Mouse (Mus musculus) MEL (cell line): Measurements from ENCODE around the gene Higd1c. TPM values are rescaled to one million over a fixed set of nuclear protein-coding genes. Genes with fewer than 3 reads are reported as not detected.

Experiments
- DNase-seq: peaks from one replicate; pipeline ENCODE4 v3.0.0; 2011; ENCODE audit warnings: low read depth, low spot score
- H3K27ac ChIP-seq: 2 replicates; pipeline ENCODE4 v1.5.1; 2012; ENCODE audit warnings: low read depth, mild to moderate bottlenecking, control low read depth, low read length, moderate library complexity; ENCODE audit not compliant: control insufficient read depth
- H3K27me3 ChIP-seq, 2 experiments: fragments of 150-350 bp in 1 of 2; sonication (generic) in 1 of 2; 2 replicates each; pipeline ENCODE4 v1.6.1; 2012; ENCODE audit warnings: low read length in 2 of 2, mild to moderate bottlenecking in 2 of 2, improper control_type of control experiment in 1 of 2, moderate library complexity in 1 of 2; ENCODE audit not compliant: insufficient read depth in 2 of 2, control insufficient read depth in 1 of 2
- H3K36me3 ChIP-seq, 2 experiments: 2 replicates each; pipeline ENCODE4 v1.6.1; 2012 to 2014; ENCODE audit warnings: low read length in 2 of 2, improper control_type of control experiment in 1 of 2, inconsistent platforms in 1 of 2, mild to moderate bottlenecking in 1 of 2; ENCODE audit not compliant: insufficient read depth in 2 of 2, control insufficient read depth in 1 of 2
- H3K4me1 ChIP-seq, 2 experiments: fragments of 150-350 bp in 1 of 2; sonication (generic) in 1 of 2; 2 replicates each; pipeline ENCODE4 v1.6.1; 2012; ENCODE audit warnings: low read length in 2 of 2, improper control_type of control experiment in 1 of 2, mild to moderate bottlenecking in 1 of 2; ENCODE audit not compliant: insufficient read depth in 2 of 2, control insufficient read depth in 1 of 2
- H3K4me3 ChIP-seq, 2 experiments: fragments of 150-350 bp in 1 of 2; sonication (generic) in 1 of 2; 2 replicates each; pipeline ENCODE4 v1.5.1; 2012; ENCODE audit warnings: low read depth in 2 of 2, low read length in 2 of 2, mild to moderate bottlenecking in 2 of 2, moderate library complexity in 2 of 2, control low read depth in 1 of 2, improper control_type of control experiment in 1 of 2; ENCODE audit not compliant: control insufficient read depth in 1 of 2, insufficient read depth in 1 of 2
- H3K79me2 ChIP-seq: 2 replicates; pipeline ENCODE4 v1.6.1; 2012; ENCODE audit warnings: mild to moderate bottlenecking, low read length, moderate library complexity; ENCODE audit not compliant: control insufficient read depth, poor library complexity, insufficient read depth
- H3K9ac ChIP-seq: 2 replicates; pipeline ENCODE4 v1.6.1; 2012; ENCODE audit warnings: low read depth, mild to moderate bottlenecking, control low read depth, low read length, moderate library complexity; ENCODE audit not compliant: control insufficient read depth, poor library complexity, severe bottlenecking
- H3K9me3 ChIP-seq: fragments of 150-350 bp; sonication (generic); replicated peaks from 2 replicates; pipeline ENCODE4 v1.6.1; 2012; ENCODE audit warnings: mild to moderate bottlenecking, low read length, improper control_type of control experiment, moderate library complexity; ENCODE audit not compliant: insufficient read depth
- BHLHE40 ChIP-seq: IDR thresholded peaks from 2 replicates; pipeline ENCODE4 v1.6.1; 2012; ENCODE audit warnings: low read depth, mild to moderate bottlenecking, inconsistent platforms, low read length, improper control_type of control experiment, borderline replicate concordance
- CHD1 ChIP-seq: IDR thresholded peaks from 2 replicates; pipeline ENCODE4 v1.6.1; 2012; ENCODE audit warnings: low read depth, mild to moderate bottlenecking, inconsistent platforms, low read length, improper control_type of control experiment
- CTCF ChIP-seq, 3 experiments: IDR thresholded peaks in 2 of 3; conservative IDR thresholded peaks in 1 of 3; 2 replicates each; pipeline ENCODE4 v1.5.1; 2011 to 2012; ENCODE audit warnings: low read length in 3 of 3, low read depth in 2 of 3, mild to moderate bottlenecking in 2 of 3, improper control_type of control experiment in 1 of 3, inconsistent platforms in 1 of 3, mixed read lengths in 1 of 3, moderate library complexity in 1 of 3; ENCODE audit not compliant: control insufficient read depth in 1 of 3, insufficient read depth in 1 of 3, poor library complexity in 1 of 3, severe bottlenecking in 1 of 3
- E2F4 ChIP-seq: IDR thresholded peaks from 2 replicates; pipeline ENCODE4 v1.6.1; 2011; ENCODE audit warnings: low read depth, low read length, improper control_type of control experiment, borderline replicate concordance
- ELF1 ChIP-seq: IDR thresholded peaks from 2 replicates; pipeline ENCODE4 v1.6.1; 2014; ENCODE audit warnings: low read depth, mild to moderate bottlenecking, inconsistent platforms, low read length, improper control_type of control experiment, moderate library complexity
- EP300 ChIP-seq, 2 experiments: IDR thresholded peaks; 2 replicates each; pipeline ENCODE4 v1.6.1; 2011; ENCODE audit warnings: improper control_type of control experiment in 2 of 2, low read length in 2 of 2, low read depth in 1 of 2, mild to moderate bottlenecking in 1 of 2
- GABPA ChIP-seq: IDR thresholded peaks from 2 replicates; pipeline ENCODE4 v1.6.1; 2012; ENCODE audit warnings: low read depth, mild to moderate bottlenecking, inconsistent platforms, low read length, improper control_type of control experiment, moderate library complexity
- GATA1 ChIP-seq: IDR thresholded peaks from 2 replicates; pipeline ENCODE4 v1.6.1; 2011; ENCODE audit warnings: low read depth, low read length, improper control_type of control experiment
- HCFC1 ChIP-seq: IDR thresholded peaks from 2 replicates; pipeline ENCODE4 v1.6.1; 2012; ENCODE audit warnings: low read depth, mild to moderate bottlenecking, inconsistent platforms, low read length, improper control_type of control experiment, moderate library complexity
- KAT2A ChIP-seq: conservative IDR thresholded peaks from 2 replicates; pipeline ENCODE4 v1.6.1; 2012; ENCODE audit warnings: low read depth, low read length, improper control_type of control experiment, inconsistent platforms
- MAFK ChIP-seq: IDR thresholded peaks from 2 replicates; pipeline ENCODE4 v1.6.1; 2011; ENCODE audit warnings: low read depth, mild to moderate bottlenecking, low read length, improper control_type of control experiment, borderline replicate concordance
- MAX ChIP-seq: IDR thresholded peaks from 2 replicates; pipeline ENCODE4 v1.6.1; 2011; ENCODE audit warnings: low read length, improper control_type of control experiment
- MAZ ChIP-seq: IDR thresholded peaks from 2 replicates; pipeline ENCODE4 v1.6.1; 2012; ENCODE audit warnings: low read depth, mild to moderate bottlenecking, inconsistent platforms, low read length, improper control_type of control experiment
- MXI1 ChIP-seq: IDR thresholded peaks from 2 replicates; pipeline ENCODE4 v1.6.1; 2011; ENCODE audit warnings: mild to moderate bottlenecking, low read depth, low read length, improper control_type of control experiment
- POLR2AphosphoS2 ChIP-seq: IDR thresholded peaks from 2 replicates; pipeline ENCODE4 v1.6.1; 2011; ENCODE audit warnings: low read length, improper control_type of control experiment
- POLR2AphosphoS5 ChIP-seq: IDR thresholded peaks from 2 replicates; pipeline ENCODE4 v1.6.1; 2012; ENCODE audit warnings: low read depth, borderline replicate concordance, mild to moderate bottlenecking, inconsistent platforms, low read length, moderate library complexity, mixed read lengths
- RCOR1 ChIP-seq: IDR thresholded peaks from 2 replicates; pipeline ENCODE4 v1.6.1; 2012; ENCODE audit warnings: low read depth, mild to moderate bottlenecking, inconsistent platforms, low read length, improper control_type of control experiment
- SIN3A ChIP-seq: IDR thresholded peaks from 2 replicates; pipeline ENCODE4 v1.6.1; 2012; ENCODE audit warnings: low read length, improper control_type of control experiment, inconsistent platforms
- SMC3 ChIP-seq: IDR thresholded peaks from 2 replicates; pipeline ENCODE4 v1.6.1; 2011; ENCODE audit warnings: low read depth, low read length, improper control_type of control experiment
- TCF12 ChIP-seq: IDR thresholded peaks from 2 replicates; pipeline ENCODE4 v1.6.1; 2014; ENCODE audit warnings: low read depth, mild to moderate bottlenecking, inconsistent platforms, low read length, improper control_type of control experiment, moderate library complexity
- UBTF ChIP-seq: IDR thresholded peaks from 2 replicates; pipeline ENCODE4 v1.6.1; 2012; ENCODE audit warnings: low read depth, mild to moderate bottlenecking, inconsistent platforms, low read length, improper control_type of control experiment, moderate library complexity, borderline replicate concordance; ENCODE audit not compliant: insufficient read depth
- ZMIZ1 ChIP-seq: IDR thresholded peaks from 2 replicates; pipeline ENCODE4 v1.6.1; 2012; ENCODE audit warnings: low read depth, mild to moderate bottlenecking, inconsistent platforms, low read length, improper control_type of control experiment, moderate library complexity
- ZNF384 ChIP-seq: IDR thresholded peaks from 2 replicates; pipeline ENCODE4 v1.6.1; 2012; ENCODE audit warnings: low read depth, mild to moderate bottlenecking, inconsistent platforms, low read length, improper control_type of control experiment
- polyA plus RNA-seq, 2 experiments: library from polyadenylated mRNA; stranded (reverse) in 1 of 2; unstranded in 1 of 2; fragments of >175 nt in 1 of 2; fragments of >200 nt in 1 of 2; gene quantifications; 2 replicates each; pipeline versions ENCODE4 v1.2.1 to v1.2.4; 2012; ENCODE audit warnings: low replicate concordance in 2 of 2, low read depth in 1 of 2; ENCODE audit not compliant: insufficient read length in 2 of 2, insufficient read depth in 1 of 2, missing spikeins in 1 of 2
- total RNA-seq: library from RNA; depleted of rRNA; stranded (reverse); fragments of 300-350 nt; gene quantifications from 2 replicates; pipeline ENCODE4 v1.2.3, GENCODE M21; 2012

Gene Higd1c
- total and polyA plus RNA-seq, 3 experiments, result not detected

GRCm38 (mm10) chr15:100422899-100423860 is 58.8 kb downstream of the Higd1c start (continued):
- TF ChIP-seq E2F4 (no peak), MAX (peak; percentile 6; the same call in 1 of the 2 replicates), SMC3 (no peak), RCOR1 (no peak), EP300 (IDR thresholded peaks at IDR 0.05; ENCODE audit: low read depth in 1 of 2, low read length in 2 of 2) (no peak), ZMIZ1 (peak; percentile 81), POLR2AphosphoS2 (peak; percentile 86; the same call in 1 of the 2 replicates), GATA1 (no peak), UBTF (no peak), BHLHE40 (no peak), POLR2AphosphoS5 (no peak), TCF12 (peak; percentile 70), CHD1 (no peak), MAFK (no peak), ELF1 (0 out of 2 replicates have a peak, but pooled peaks have one; percentile 6), KAT2A (no peak; the same call in 1 of the 2 replicates), MXI1 (peak; percentile 85), MAZ (no peak; the same call in 1 of the 2 replicates), HCFC1 (peak; percentile 88), CTCF (IDR thresholded peaks at IDR 0.05 in 2 of 3, conservative IDR thresholded peaks at IDR 0.05 in 1 of 3; ENCODE audit: control insufficient read depth in 1 of 3, insufficient read depth in 1 of 3, low read depth in 2 of 3, low read length in 3 of 3, poor library complexity in 1 of 3, severe bottlenecking in 1 of 3) (no peak)
- TF ChIP-seq, all 39 proteins: peak for 15

DNA sequence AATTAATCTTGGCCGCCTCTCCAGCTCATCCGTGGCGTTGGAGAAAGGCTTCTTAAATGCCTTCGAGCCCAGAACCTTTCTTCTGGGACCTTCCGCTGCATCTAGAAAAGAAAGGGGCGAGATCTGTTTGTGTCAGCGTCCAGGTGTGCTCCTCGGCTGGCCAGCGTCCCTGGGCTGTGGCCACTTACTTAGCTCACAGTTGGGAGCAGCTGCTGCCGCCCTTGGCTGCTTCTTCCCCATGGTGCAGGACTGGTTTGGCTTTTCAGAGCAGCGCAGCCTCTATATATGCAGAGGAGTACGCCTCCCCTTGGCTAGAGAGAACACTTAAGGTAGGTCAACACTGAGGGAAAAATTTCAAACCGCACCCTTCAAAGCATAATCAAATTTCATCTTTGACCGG is 59.6 kb downstream of the Higd1c start:
- H3K9ac ChIP-seq, result peak overlapping the region; percentile 70
- peaks cover 35% of the 10 kb centered on the region for H3K79me2 ChIP-seq
- peaks cover 20 to 27% of the 10 kb centered on the region in 2 experiments for H3K4me1 ChIP-seq
- no peaks in the 10 kb centered on the region for H3K27me3 ChIP-seq
- H3K27ac ChIP-seq, result no peak overlapping the region
- TF ChIP-seq SIN3A (no peak), ZNF384 (no peak), RCOR1 (no peak), GABPA (no peak), MAFK (no peak), BHLHE40 (no peak), UBTF (no peak), MAX (no peak)
- no peaks in the 10 kb centered on the region for H3K9me3 ChIP-seq
- peaks cover 0 to 21% of the 10 kb centered on the region in 2 experiments; a peak in 2 of 4 replicates for H3K36me3 ChIP-seq
- peak overlapping the region; percentile 70 to 73 for H3K4me3 ChIP-seq
- peak; percentile 40 for DNase-seq
